Mouse (Mus musculus): ENCODE data around the gene Tapbp.

DNA sequence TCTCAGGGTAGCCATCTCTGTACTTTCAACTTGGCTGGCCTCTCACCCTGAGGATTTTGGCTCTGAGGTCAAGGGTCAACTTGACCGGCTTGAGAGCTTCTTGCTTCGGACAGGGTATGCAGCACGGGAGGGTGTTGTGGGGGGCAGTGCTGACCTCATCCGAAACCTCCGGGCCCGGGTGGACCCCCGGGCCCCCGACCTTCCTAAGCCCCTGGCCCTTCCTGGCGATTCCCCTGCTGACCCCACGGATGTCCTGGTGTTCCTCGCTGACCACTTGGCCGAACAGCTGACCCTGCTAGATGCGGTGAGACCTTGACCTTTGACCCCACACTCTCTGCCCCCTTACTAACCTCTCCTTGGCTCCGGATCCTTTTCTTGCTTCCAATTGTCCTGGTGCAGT is 16.7 kb downstream of the Tapbp start:
- TF ChIP-seq CTCF (conservative IDR thresholded peaks at IDR 0.05; ENCODE audit: insufficient read depth, insufficient read length, low read depth, low read length) (no peak), POLR2A (IDR thresholded peaks at IDR 0.05; ENCODE audit: low read depth, low read length) (no peak)

Measured in kidney, adult 2 months (tissue).